Mouse (Mus musculus) natural killer cell, adult 2 months (primary cell): ENCODE data around the gene Hist1h4f.

Experiments
- DNase-seq, 2 experiments: peaks; one replicate each; pipeline ENCODE4 v3.0.0; 2022; ENCODE audit warnings: low spot score in 2 of 2

The Hist1h4f gene

DNA sequence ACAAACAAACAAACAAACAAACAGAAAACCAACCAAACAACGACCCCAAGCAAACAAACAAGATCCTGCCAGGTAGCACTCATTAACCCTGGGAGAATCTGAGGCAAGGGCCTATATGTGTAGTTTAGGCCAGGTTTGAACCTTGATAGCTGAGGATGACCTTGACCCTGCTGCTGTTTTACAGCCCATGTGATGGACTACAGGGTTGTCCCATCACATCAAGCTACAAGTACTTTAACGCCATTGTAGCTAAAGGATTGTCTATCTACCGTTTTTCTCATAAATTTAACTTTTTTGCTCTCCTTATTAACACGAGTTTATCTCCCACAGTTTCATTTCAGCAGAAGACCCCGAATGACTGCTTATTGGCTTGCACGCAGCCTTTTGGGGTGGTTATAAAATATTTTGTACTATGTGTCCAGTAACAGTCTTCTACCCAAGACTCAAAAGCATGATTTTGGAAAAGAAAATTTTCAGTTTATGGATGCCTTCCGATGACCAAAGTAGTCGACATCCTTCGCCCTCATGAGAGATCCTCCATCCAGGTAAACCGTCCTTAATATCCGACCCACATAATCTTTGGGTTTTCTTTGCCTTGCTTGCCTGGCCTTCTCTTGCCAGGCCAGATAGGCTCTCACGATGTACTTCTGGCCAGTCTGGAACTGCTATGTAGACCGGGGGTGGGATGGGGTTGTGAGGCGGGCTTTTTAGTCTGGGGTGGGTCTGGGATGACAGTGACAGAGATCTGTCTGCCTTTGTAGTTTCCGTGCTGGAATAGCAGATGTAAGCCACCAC is 35.4 kb downstream of the Hist1h4f start:
- DNase-seq, result no peak

DNA sequence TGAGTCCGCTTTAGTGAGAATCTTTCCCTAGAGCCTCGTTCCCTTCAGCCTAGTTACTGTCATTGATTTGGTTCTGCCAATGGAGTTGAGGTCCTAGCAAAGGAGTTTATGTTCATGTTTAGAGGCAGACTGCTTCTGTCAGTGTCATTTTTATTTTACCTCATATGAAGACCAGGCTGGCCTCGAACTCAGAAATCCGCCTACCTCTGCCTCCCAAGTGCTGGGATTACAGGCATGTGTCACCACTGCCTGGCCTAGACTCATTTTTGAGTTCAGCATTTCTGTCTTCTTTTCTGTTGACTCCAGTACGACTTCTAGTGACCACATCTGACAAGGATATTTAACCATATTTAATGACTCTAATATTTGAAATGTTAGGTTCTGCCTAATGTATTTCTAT is 36.2 kb downstream of the Hist1h4f start:
- DNase-seq, result no peak

DNA sequence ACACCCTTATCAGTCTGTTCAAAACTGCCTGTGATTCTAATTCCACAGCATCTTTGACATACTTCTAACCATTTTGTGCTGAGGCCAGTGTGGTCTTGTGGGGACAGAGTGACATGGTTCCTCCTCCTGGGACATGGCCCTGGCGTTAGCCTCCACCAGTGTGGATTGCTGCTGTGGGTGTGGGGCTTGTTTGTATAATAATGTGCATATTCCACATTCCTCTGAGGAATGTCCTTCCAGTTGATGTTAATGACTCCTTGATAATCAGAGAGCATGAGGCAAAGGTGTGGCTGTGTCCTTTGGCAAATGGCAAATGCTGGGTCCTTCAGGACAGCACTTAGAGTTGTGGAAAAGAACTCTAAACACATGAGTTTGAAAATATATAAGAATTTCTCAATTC is 37.9 kb downstream of the Hist1h4f start:
- DNase-seq, result no peak

DNA sequence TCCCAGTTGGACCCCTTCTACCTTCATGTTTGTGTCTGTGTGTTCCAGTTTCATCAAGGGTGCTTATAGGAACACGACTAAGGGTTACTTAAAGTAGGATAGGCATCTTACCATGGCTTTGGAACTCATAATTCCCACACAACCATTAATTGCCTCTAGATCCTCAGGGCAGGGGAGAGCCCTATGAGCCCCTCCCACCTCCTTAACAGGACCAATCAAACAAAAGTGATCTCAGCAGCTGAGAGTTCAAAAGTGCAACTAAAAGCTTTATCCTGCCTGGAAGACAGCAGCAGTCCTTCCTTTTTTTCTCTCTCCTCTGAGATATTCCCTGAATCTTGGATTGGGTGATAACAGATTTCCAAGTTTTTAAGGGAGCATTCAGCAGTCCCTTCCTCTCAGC is 41.3 kb downstream of the Hist1h4f start:
- no peak for DNase-seq

DNA sequence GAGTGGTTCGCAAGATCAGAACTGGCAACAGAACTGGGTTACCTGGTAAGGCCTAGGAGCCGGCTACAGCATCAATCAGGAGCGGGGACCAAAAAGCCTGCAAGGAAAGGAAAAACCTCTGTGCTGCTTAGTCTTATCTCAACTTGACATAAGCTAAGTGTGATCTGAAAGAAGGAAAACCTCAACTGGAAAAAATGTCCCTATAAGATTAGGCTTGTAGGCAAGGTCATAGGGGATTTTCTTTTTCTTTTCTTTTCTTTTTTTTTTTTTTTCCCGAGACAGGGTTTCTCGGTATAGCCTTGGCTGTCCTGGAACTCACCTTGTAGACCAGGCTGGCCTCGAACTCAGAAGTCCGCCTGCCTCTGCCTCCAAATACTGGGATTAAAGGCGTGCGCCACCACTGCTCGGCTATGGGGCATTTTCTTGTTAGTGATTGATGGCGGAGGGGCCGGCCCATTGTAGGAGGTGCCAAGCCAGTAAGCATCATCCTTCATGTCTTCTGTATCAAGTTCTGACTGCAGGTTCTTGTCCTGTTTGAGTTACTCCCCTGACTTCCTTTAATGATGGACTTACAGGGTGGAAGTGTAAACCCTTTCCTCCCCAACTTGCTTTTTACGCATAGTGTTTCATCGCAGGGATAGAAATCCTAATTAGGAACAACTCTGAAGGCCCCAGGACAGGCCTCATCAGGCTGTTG is 44.5 kb downstream of the Hist1h4f start:
- no peak for DNase-seq

DNA sequence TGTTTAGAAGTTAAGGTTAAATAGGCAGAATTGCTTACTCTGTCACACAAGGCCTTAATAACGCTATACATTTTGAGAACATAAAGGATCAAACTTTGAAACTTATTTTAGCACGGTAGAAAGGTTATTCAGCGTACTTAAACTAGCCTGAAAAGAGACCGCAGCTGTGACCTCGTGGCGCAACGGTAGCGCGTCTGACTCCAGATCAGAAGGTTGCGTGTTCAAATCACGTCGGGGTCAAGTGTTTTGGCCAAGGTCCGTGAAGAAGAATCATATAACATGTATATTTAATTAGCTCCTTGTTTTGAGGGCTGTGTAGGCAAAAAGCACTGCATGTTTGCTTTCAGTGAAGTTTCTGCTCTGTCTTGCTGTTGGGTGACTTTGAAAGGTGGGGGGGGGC is 45.1 kb downstream of the Hist1h4f start:
- DNase-seq, result peak; percentile 52 to 64

DNA sequence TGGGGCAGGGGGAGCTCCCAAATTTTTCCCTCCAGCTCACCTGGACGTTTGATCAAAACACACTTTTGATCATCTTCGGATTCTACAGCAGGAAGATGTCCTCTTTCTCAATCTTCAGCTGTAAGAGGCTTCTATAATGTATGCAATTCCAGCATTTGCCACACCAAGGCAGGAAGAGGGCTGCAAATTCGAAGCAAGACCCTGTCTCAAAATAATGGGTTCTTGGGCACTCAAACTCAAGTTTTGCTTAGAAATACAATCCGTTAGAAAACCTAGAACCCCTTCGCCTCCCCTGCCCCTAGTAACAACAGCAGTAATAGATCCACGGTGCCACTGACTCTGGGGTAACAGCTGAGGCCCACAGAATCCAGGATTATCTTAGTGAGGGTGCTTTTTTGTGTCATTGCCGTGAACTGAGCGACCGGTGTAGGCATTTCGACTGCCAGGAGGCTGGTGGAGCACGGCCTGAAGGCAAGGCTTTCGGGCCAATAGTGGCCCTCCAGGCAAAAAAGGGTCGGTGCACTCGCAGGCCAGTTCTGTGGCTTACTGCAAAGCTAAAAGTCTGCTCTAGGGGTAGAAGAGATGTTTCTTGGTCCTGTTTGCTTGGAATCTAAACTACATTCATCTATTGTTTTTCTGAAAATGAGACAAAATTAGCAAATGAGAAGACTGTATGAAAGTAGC is 45.6 kb downstream of the Hist1h4f start:
- DNase-seq, result no peak

DNA sequence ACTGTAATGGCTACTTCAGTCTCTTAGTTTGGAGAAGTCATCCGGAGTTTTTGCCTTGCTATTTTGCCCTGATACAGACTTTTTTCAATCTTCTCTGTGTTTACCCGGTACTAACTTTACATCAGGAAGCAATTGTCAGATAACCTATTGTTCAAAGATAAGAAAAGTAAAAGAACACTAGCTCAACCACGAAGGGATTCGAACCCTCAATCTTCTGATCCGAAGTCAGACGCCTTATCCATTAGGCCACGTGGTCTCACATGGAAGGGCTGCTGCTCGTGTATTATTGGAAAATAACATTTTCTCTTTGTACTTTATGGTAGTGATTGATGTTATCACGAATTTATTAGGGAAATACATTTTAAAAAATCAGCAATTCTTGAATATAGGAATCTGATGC is 47.7 kb downstream of the Hist1h4f start:
- peak; percentile 42 to 59 for DNase-seq

DNA sequence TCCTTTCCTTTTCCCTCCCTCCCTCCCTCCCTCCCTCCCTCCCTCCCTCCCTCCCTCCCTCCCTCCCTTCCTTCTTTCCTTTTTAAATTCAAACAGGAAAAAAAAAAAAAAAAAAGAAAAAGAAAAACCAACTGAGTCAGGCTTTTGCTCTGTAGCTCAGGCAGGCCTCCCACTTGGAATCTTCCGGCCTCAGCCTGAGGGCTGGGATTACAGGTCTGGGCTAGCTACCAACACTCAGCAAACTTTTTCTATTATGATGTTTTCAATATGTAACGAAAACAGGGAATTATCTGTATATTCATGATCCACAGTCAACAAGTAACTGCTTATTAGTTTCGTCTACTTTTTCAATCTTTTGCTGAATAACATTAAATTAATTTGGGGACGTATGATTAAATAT is 48.5 kb downstream of the Hist1h4f start:
- DNase-seq, result no peak

DNA sequence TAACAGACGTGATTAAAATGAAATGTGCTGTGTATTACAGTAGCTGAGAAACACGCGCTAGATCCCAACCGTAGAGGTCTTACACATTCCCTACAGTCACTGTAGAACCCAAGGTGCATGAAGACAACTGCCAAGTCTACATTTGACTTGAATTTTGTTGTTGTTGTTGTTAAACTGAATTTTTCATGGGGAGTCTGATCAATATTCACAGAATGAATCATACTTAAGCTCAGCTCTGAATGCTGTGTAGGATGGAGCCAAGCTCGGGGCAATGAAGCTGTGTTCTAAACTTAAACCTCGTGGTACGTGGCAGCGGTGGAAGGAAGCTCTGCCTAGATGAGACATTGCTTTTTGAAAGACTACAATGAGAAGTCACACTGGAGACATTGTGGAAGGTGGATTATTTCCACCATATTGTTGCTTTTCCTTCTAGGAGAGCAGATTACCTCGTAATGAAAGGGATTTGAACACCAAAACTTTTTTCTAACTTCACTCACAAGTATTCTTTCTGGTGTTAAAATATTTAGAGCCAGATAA is 49.3 kb downstream of the Hist1h4f start:
- no peak for DNase-seq

DNA sequence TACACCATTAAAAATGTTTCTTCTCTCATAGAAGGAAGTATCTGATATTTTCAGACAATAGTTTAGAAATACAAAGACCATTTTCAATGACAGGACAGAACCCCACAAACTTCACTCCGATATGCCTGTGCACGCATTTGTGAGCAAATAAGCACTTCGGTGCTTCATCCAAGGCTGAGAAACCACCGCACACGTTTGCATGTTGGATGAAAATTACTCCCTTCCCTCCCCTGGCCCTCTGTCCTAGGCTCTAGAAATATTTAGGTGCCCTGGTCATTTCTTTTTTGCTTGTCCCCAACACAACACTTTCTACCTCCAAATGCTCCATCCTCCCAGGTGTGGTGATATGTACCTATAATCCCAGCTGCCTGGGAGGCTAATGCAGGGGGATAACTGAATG is 49.9 kb downstream of the Hist1h4f start:
- DNase-seq, result no peak
